Mouse (Mus musculus): ENCODE results near the gene 1700037C18Rik. TPM values are rescaled to one million over a fixed set of nuclear protein-coding genes. Genes with fewer than 3 reads are reported as not detected.
"Not testable (repeated sequence)": the region's sequence is repeated elsewhere in the genome, so short reads cannot be mapped to it uniquely, and the experiment has no call there.

Gene 1700037C18Rik
- total RNA-seq, 2 experiments from 2014 or later: 4.9 to 11.0 TPM

DNA sequence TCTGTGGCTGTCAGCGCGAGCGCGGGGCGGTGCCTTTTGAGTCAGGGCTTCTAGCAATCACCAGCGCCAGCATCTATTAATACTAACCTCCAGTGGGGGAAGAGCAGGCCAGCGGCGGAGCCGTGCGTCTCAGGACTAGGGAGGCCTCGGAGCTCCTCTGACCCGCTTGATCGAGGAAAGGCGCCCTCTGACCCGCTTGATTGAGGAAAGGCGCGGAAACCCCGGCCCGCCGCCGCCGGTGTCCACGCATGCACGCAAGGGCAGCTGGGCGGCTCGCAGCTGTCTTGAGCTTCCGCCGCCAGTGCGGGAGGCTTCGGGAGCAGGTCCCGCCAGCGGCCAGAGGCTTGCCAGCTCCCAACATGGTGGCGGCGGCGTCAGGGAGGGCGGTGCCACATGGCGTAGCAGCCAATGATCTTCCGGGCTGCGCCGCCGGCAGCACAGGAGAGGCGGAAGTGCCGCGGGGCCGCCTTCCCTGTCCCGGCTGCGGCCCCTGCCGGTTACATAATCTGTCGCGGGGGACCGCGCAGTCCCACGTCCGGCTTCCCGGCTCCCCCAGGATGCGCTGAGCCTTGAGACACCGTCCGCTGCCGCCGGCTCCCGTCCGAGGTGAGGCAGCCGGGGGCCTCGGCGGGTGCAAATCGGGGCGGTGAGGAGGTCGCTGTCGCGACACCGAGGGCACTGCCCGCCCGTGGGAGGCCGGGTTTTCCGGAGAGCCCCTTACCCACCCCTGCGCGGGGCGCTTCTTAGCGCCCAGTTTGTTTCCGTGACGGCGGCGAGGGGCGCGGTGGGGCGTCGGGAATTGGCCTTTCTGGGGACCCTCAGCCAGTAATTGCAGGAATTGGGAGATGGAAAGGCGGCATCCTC is 24.1 kb downstream of the 1700037C18Rik start, which contains the start of the genes Zfp597 and Gm20695:
Zfp597 (minus strand) TSS at position 361 of the 864 bp plus-strand sequence.
Gm20695 (plus strand) TSS at position 448 of the 864 bp plus-strand sequence.
- intact Hi-C loops (cut with DNase I): loop anchor here (1.0 to 10.0 kb wide), 3 partner anchors 12 to 140 kb away; partner anchors contain the start of genes 1700037C18Rik, Cluap1, Naa60 and Zfp263
- peak; percentile 95 to 96 for DNase-seq (ENCODE audit: low spot score in 2 of 2)

DNA sequence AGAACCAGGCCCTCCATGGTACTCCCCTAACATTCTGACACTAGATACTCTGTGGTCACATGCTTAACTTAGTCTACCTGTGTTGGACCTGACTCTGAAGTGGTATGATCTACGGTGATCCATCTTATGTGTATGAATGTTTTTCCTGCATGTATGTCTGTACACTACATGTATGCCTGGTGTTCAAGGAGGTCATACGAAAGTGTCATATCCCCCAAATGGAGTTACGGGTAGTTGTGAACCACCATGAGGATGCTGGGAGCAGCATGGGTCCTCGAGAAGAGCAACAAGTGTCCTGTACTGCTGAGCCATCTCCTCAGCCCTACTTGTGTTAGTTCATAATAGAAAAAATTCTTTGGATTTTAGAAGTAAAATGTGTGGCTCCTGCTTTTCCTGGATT is 32.1 kb downstream of the 1700037C18Rik start:
- intact Hi-C loops (cut with DNase I): no loop called here
- DNase-seq (ENCODE audit: low spot score in 2 of 2): no peak

DNA sequence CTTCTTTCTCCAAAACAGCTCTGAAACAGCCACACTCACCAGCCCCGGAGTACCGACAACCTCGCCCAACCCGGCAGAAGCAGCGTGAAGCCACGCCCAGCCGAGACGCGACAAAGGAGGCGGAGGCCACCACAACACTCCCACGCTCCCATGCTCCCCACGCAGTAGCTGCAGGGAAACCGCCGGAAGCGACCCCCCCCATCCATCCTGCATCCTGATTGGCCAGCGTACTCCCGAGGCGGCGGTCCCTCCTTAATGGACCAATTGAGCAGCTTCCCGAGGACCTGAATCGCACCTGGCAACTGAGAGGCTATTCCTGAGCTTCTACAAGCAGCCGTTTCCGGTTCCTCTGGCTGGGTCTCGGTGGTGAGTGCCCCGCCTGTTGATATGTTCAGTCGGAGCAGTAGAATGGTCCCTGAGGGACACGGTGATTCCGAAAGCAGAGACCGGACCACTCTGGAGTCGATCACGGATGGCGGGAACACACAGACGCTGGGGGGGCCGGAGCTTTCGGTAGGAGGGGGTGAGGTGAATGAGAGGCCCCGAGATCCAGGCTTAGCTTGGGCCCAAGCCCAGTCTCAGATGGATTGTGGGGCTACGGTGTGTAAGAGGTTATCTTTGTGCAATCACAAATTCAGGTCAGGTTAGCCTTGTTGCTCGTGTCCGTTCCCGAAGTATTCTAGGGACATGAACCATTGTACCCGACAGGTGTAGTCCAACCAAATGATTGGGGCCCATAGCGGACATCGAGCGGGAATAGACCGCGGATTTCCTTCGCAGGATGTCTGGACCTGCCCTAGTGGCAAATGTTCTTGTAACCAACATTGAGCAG is 36.1 kb downstream of the 1700037C18Rik start, which contains the start of gene Naa60:
Naa60 (plus strand) TSS at position 160 of the 832 bp plus-strand sequence.
- intact Hi-C loops (cut with DNase I): loop anchor here (1.0 kb wide), 1 partner anchor 12 kb away; the partner anchor contains the start of genes Gm20695 and Zfp597

DNA sequence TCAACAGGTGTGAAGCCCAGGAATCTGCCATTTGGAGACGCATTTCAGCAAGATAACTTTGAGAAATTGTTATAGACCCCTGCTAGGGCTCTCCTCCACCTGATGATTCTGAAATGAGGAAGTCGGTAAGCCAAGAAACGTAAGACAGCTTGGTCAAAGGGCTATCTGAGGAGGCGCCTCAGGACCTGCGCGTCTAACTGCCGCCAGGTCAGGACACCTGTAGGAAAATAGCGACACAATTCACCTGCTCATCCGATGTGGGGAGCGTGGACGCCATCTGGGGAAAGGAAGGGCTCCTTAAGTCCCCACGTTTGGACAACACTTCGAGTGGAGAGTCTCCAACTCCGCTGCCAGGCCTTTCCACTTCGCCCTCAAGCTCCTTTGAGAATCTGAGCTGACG is 36.7 kb downstream of the 1700037C18Rik start:
- intact Hi-C loops (cut with DNase I): loop anchor here (1.0 kb wide), 1 partner anchor 12 kb away; the partner anchor contains the start of genes Gm20695 and Zfp597
- no peak for DNase-seq (ENCODE audit: low spot score in 2 of 2)

More for the DNA sequence above, 36.1 kb downstream of the 1700037C18Rik start, which contains the start of gene Naa60:
- peak; percentile 84 to 90 for DNase-seq (ENCODE audit: low spot score in 2 of 2)

DNA sequence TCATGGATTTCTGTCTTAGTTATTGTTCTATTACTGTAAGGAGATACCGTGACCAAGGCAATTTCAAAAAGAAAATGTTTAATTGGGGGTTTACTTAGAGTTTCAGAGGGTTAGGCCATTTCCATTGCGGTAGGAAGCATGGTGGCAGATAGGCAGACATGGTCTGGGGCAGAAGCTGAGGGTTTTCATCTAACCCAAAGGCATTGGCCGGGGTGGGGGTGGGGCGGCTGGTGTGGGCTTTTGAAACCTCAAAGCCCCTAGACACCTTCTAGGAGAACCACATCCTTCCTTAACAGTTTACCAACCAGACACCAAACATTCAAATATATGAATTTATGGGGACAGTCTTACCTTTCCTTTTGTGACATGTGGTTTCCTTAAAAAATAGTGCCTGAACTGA is 49.2 kb downstream of the 1700037C18Rik start:
- DNase-seq (ENCODE audit: low spot score in 2 of 2): no peak
- intact Hi-C loops (cut with DNase I): no loop called here

DNA sequence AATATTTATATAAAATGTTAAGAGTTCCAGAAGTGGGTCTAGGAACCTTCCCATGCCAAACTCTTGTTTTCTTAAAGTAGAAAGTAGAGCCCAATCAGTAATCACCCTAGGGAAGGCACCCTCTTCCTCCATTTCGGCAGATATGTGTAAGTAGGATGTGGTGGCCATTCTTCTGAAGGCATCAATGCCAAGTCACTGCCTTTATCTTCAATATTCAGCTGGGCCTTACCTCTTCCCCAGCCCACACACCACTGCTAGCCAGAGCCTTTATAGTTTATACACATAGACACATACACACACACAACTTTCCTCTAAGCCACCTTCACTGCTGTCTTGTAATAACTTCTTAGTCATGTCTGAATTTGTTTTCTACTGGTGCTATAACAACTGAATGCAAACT is 52.7 kb downstream of the 1700037C18Rik start:
- no peak for DNase-seq (ENCODE audit: low spot score in 2 of 2)
- intact Hi-C loops (cut with DNase I): no loop called here

DNA sequence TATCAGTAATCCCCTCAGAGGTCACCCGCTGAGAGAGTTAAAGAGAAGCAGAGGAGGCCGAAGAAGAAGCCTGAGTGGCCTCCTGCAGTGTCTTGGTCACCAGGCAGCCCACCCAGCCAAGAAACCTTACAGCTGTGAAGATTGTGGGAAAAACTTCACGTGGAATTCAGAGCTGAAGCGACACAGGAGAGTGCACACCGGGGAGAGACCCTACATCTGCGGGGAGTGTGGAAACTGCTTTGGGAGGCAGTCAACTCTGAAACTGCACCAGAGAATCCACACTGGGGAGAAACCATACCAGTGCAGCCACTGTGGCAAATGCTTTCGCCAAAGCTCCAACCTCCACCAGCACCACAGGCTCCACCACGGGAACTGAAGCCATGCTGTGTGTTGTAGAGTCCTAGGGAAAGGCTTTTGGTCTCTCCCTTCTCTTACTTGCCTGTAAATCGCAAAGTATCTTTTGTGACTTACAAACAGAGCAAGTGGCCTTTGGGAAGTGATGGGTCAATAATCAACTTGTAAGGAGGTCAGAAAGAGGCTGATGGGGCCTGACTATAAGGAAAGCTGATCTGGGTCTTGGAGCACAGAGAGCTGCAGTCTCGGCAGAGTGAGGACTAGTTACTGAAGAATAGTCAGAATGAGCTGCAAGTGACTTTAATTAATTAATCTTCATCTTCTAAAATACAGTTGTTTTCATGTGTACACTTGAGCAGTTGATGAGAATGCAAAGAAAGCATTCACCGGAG is 53.9 kb downstream of the 1700037C18Rik start:
- DNase-seq (ENCODE audit: low spot score in 2 of 2): no peak
- intact Hi-C loops (cut with DNase I): no loop called here

DNA sequence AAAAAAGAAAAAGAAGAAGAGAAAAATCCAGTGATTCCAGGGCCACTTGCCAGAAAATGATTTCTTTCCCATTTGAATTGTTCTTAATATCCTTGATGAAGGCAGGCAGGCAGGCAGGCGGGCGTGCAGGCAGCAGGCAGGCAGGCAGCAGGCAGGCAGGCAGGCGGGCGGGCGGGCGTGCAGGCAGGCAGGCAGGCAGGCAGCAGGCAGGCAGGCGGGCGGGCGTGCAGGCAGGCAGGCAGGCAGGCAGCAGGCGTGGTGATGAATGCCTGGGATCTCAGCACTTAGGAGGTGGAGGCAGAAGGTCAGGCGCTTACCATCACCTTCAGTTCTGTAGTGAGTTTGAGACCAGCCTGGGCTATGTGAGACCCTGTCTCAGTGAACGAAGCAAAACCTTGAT is 55.9 kb downstream of the 1700037C18Rik start:
- intact Hi-C loops (cut with DNase I): no loop called here
- no peak for DNase-seq (ENCODE audit: low spot score in 2 of 2)

DNA sequence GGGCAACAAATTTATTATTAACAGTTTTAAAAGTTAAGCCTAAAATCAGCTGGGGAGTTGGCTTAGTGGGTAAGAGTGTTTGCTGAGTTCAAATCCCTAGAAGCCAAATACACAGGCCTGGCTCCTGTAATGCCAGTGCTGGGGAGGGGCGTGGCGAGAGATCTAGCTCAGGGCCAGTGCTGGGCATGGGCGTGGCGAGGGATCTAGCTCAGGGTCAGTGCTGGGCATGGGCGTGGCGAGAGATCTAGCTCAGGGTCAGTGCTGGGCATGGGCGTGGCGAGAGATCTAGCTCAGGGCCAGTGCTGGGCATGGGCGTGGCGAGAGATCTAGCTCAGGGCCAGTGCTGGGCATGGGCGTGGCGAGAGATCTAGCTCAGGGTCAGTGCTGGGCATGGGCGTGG is 57.2 kb downstream of the 1700037C18Rik start:
- DNase-seq (ENCODE audit: low spot score in 2 of 2); intact Hi-C loops (cut with DNase I): not testable (repeated sequence)

DNA sequence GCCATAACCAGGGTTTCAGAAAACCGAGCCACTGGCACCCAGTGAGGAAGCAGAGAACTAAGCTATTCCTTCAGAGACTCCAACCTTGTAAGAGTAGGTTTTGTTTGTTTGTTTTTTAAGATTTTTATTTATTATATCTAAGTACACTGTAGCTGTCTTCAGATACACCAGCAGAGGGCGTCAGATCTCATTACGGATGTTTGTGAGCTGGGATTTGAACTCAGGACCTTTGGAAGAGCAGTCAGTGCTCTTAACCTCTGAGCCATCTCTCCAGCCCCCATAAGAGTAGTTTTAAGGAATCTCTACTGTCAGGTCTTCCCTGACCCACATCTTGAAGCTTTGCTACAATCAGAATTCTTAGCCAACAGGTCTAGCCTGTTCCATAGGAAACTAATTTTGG is 60.1 kb downstream of the 1700037C18Rik start:
- DNase-seq (ENCODE audit: low spot score in 2 of 2): no peak
- intact Hi-C loops (cut with DNase I): loop anchor here (10.0 kb wide), 1 partner anchor 104 kb away; the partner anchor contains the start of gene Zfp263

DNA sequence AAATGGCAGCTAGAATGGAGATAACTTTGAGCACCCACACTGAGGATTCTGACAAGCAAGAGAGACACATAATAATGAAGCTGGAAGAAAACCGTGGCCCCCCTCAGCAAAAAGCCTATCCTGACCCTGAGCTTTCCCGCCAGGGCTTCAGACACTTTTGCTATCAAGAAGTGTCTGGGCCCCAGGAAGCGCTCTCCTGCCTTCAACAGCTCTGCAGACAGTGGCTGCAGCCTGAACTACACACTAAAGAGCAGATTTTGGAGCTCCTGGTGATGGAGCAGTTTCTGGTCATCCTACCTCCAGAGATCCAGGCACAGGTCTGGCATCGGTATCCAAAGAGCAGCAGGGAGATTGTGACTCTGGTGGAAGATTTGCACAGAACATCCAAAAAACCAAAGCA is 60.6 kb downstream of the 1700037C18Rik start:
- DNase-seq (ENCODE audit: low spot score in 2 of 2): no peak
- intact Hi-C loops (cut with DNase I): loop anchor here (10.0 kb wide), 1 partner anchor 103 kb away; the partner anchor contains the start of gene Zfp263

DNA sequence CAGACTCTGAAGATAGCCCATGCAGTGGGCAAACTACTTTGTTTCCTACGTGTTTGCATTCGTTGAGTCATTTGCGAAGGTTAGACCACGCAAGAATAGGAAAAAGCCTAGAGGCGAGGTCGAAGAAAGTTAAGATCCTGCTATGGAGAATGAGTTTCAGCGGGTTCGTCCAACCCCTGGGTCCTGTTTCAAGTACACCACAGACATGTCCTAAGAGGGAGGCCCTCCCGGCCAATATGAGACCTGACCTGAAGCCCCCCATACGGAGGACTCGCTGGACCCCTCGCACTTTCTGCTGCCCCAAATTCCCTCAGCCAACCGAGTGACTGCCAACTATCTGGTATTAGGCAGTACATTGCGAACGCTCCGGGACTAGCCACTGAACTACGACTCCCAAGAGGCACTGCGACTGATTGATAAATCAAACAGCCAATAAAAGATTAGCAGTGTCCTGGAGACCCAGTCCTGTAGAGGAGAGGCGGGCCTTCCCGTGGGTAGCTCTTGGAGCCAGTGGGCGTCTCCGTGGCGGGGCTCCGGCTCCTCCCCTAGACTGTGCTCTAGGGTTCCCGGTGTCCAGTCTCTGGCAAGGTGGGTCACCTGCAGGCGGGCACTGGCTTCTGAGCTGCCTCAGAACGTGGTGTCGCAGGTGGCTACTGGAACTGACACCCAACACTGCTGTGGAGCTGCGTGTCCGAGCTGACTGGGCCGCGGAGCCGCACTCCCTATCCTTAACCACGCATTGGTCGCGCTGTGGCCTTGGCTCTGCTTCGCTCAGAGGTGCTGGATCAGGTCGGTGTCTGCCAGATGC is 61.6 kb downstream of the 1700037C18Rik start, which contains the start of gene Zfp174:
Zfp174 (plus strand) TSS at position 558 of the 808 bp plus-strand sequence.
- intact Hi-C loops (cut with DNase I): loop anchor here (10.0 kb wide), 1 partner anchor 102 kb away; the partner anchor contains the start of gene Zfp263
- DNase-seq (ENCODE audit: low spot score in 2 of 2): peak; percentile 95 to 98

Small RNAs within 50 kb of the gene (microRNA-seq; reads per million reads assigned to microRNA genes)
- 0 reads per million in 2 experiments for gene Gm23493

Other genes starting within 250 kb of the 1700037C18Rik start
- gene Mefv, start 190.6 kb downstream of the 1700037C18Rik start, total RNA-seq (2021): not detected
- 10 to 100 TPM; 14.8 to 19.4 TPM for gene Zfp263, start 164.6 kb downstream of the 1700037C18Rik start, total RNA-seq (2021)
- not detected for gene Olfr15, start 77.8 kb downstream of the 1700037C18Rik start, total RNA-seq (2021)
- 1 to 10 TPM; 4.7 to 5.0 TPM for gene Zfp174, start 61.4 kb downstream of the 1700037C18Rik start, total RNA-seq (2021)
- gene Naa60, start 36.3 kb downstream of the 1700037C18Rik start, total RNA-seq (2021): 100 to 1,000 TPM; 126 to 140 TPM
- gene Zfp597, start 24.1 kb downstream of the 1700037C18Rik start, total RNA-seq (2021): 10 to 100 TPM; 23.8 to 24.5 TPM
- under 1 TPM in 1 of 2 experiments, not detected in 1; 0.41 TPM for gene Gm20695, start 24.0 kb downstream of the 1700037C18Rik start, total RNA-seq (2021)
- 10 to 100 TPM; 27.0 to 29.9 TPM for gene Cluap1, start 112 bp upstream of the 1700037C18Rik start, total RNA-seq (2021)
- gene Nlrc3, start 67.9 kb upstream of the 1700037C18Rik start, total RNA-seq (2021): 1 to 10 TPM; 1.8 to 2.2 TPM
- 10 to 100 TPM; 49.7 to 56.8 TPM for gene Slx4, start 95.1 kb upstream of the 1700037C18Rik start, total RNA-seq (2021)
- not detected for gene Dnase1, start 128.3 kb upstream of the 1700037C18Rik start, total RNA-seq (2021)
- 10 to 100 TPM; 66.0 to 68.7 TPM for gene Trap1, start 169.1 kb upstream of the 1700037C18Rik start, total RNA-seq (2021)

All from left cerebral cortex, postnatal 25 days (tissue).